Mouse (Mus musculus) small intestine, adult 2 months (tissue): Measurements from ENCODE around the gene Map4k2. TPM values are rescaled to one million over a fixed set of nuclear protein-coding genes. Genes with fewer than 3 reads are reported as not detected.

ENCODE experiments used
- H3K27ac ChIP-seq: fragments of 200-500 bp; 2 replicates; pipeline ENCODE4 v1.5.1; 2012; ENCODE audit warnings: low read depth, low read length, control low read depth, inconsistent platforms; ENCODE audit not compliant: insufficient read depth
- H3K27me3 ChIP-seq: fragments of 200-500 bp; 2 replicates; pipeline ENCODE4 v1.6.1; 2012; ENCODE audit warnings: mild to moderate bottlenecking, moderate library complexity, low read length, inconsistent platforms; ENCODE audit not compliant: control insufficient read depth, insufficient read depth
- H3K36me3 ChIP-seq: fragments of 200-500 bp; 2 replicates; pipeline ENCODE4 v1.6.1; 2012; ENCODE audit warnings: mild to moderate bottlenecking, low read length, control low read depth, inconsistent platforms; ENCODE audit not compliant: control insufficient read depth, insufficient read depth
- H3K4me1 ChIP-seq: fragments of 200-500 bp; 2 replicates; pipeline ENCODE4 v1.6.1; 2012; ENCODE audit warnings: low read length, inconsistent platforms, mixed read lengths; ENCODE audit not compliant: control insufficient read depth, insufficient read depth, insufficient read length
- H3K4me3 ChIP-seq: fragments of 200-500 bp; 2 replicates; pipeline ENCODE4 v1.5.1; 2012; ENCODE audit warnings: low read depth, mild to moderate bottlenecking, control low read depth, inconsistent platforms, low read length, moderate library complexity
- CTCF ChIP-seq: fragments of 200-500 bp; IDR thresholded peaks from 2 replicates; pipeline ENCODE4 v1.5.1; 2012; ENCODE audit warnings: low read depth, mild to moderate bottlenecking, control low read depth, inconsistent platforms, low read length, moderate library complexity, mixed read lengths; ENCODE audit not compliant: insufficient replicate concordance, insufficient read length; ENCODE audit errors: extremely low read depth
- POLR2A ChIP-seq: fragments of 200-500 bp; IDR thresholded peaks from 2 replicates; pipeline ENCODE4 v1.6.1; 2012; ENCODE audit warnings: low read depth, mild to moderate bottlenecking, control low read depth, inconsistent platforms, low read length, moderate library complexity
- WGBS: fragments of 180-500 bp; shearing (Covaris S2); methylation state at CpG from one replicate; pipeline ENCODE4 v1.1.7; 2018; 5-methylcytosine and 5-hydroxymethylcytosine counted together
- polyA plus RNA-seq: library from polyadenylated mRNA; depleted of rRNA; stranded (reverse); fragments of >200 nt; gene quantifications from 2 replicates; pipeline ENCODE4 v1.2.3, GENCODE M21; 2012

The Map4k2 gene
- polyA plus RNA-seq, 1 experiment: 77.3 TPM

- no peak for TF ChIP-seq POLR2A
- TF ChIP-seq CTCF: no peak
- no peaks in the 10 kb centered on the region for H3K27me3 ChIP-seq
- H3K4me3 ChIP-seq: no peak overlapping the region
- H3K4me1 ChIP-seq: peaks cover 31% of the 10 kb centered on the region
- WGBS: 76% methylated on average over 7 of the region's 7 CpGs
- peaks cover 53% of the 10 kb centered on the region for H3K36me3 ChIP-seq
- H3K27ac ChIP-seq: peak overlapping the region; percentile 67
These were observed 41.3 kb upstream of the Map4k2 start for GRCm38 (mm10) chr19:6299450-6300267.

DNA sequence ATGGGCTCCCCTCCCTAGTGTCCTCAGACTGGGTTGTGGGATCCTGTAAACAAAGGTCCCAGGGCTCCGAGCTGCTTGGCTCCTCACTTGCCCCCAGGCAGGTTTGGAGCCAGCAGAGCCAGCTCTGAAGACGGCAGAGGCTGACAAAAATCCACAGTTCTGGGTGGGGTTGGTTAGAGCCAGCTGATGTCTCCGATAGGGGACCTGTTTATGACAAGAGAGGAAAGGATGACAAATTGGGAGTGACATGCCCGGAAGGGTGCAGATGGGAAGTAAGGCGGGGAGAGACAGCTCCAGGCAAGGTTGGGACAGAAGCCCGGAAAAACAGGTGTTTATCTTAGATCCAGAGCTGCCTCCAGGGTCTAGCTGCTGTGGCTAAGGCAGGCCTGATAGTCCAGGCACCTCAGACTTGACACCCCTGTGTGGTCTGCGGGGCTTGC, 40.5 kb upstream of the Map4k2 start:
- TF ChIP-seq POLR2A (no peak), CTCF (no peak)
- Histone ChIP-seq H3K27ac (no peak overlapping the region; the same call in 1 of the 2 replicates), H3K4me3 (no peak overlapping the region), H3K4me1 (peaks cover 28% of the 10 kb centered on the region), H3K27me3 (no peaks in the 10 kb centered on the region), H3K36me3 (peaks cover 46% of the 10 kb centered on the region)
- WGBS: 69% methylated on average over 7 of the region's 7 CpGs

- no peak for TF ChIP-seq CTCF
- no peak for TF ChIP-seq POLR2A
- Histone ChIP-seq H3K4me3 (no peak overlapping the region), H3K27ac (no peak overlapping the region), H3K36me3 (peaks cover 32% of the 10 kb centered on the region), H3K27me3 (no peaks in the 10 kb centered on the region), H3K4me1 (peaks cover 22% of the 10 kb centered on the region)
- WGBS: 91% methylated on average over 5 of the region's 5 CpGs
These were observed 38.8 kb upstream of the Map4k2 start for GRCm38 (mm10) chr19:6302114-6302513.

DNA sequence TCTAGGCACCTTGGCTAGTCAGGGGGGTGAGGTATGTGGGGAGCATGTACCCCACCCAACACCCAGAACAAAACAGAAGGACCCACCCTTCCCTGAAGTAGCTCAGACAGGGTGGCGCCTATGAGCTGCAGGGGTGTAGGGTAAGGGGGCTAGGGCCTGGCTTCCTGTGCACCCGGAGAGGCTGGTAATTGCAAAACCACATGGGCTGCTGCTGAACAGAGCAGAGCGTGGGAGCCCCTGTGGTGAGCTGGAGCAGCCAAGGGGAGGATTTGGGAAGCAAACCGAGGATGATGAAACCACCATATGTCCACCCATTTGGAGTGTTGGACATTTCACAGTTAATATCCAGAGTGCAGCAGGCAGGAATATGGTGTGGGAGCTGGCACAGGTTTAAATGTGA, 38.4 kb upstream of the Map4k2 start:
- H3K4me1 ChIP-seq: peaks cover 18% of the 10 kb centered on the region
- no peak overlapping the region for H3K4me3 ChIP-seq
- H3K27me3 ChIP-seq: no peaks in the 10 kb centered on the region
- TF ChIP-seq CTCF (no peak), POLR2A (no peak)
- peaks cover 28% of the 10 kb centered on the region for H3K36me3 ChIP-seq
- 62% methylated on average over 4 of the region's 4 CpGs for WGBS
- H3K27ac ChIP-seq: no peak overlapping the region

DNA sequence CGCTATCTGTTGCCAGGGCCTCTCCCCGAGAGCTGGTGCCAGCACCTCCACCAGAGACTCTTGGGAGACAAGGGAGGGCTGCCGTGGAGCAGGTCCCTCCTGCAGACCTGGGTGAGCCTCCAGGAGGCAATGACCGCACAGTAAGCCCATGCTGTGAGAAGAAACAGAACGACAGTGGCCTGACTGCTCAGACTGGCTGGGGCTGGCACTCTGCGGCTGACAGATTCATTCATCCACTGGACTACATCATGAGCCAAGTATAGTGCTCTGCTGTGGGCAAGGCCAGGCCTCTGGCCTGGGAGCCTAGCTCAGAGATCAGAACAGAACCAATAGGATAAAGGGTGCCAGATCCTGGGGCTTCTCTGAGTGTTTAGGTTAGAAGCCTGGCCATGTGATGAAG, 37.1 kb upstream of the Map4k2 start:
- Histone ChIP-seq H3K4me3 (no peak overlapping the region), H3K36me3 (peaks cover 16% of the 10 kb centered on the region), H3K4me1 (peaks cover 18% of the 10 kb centered on the region), H3K27me3 (no peaks in the 10 kb centered on the region), H3K27ac (no peak overlapping the region)
- TF ChIP-seq POLR2A (no peak), CTCF (no peak)
- WGBS: 75% methylated on average over 6 of the region's 6 CpGs

DNA sequence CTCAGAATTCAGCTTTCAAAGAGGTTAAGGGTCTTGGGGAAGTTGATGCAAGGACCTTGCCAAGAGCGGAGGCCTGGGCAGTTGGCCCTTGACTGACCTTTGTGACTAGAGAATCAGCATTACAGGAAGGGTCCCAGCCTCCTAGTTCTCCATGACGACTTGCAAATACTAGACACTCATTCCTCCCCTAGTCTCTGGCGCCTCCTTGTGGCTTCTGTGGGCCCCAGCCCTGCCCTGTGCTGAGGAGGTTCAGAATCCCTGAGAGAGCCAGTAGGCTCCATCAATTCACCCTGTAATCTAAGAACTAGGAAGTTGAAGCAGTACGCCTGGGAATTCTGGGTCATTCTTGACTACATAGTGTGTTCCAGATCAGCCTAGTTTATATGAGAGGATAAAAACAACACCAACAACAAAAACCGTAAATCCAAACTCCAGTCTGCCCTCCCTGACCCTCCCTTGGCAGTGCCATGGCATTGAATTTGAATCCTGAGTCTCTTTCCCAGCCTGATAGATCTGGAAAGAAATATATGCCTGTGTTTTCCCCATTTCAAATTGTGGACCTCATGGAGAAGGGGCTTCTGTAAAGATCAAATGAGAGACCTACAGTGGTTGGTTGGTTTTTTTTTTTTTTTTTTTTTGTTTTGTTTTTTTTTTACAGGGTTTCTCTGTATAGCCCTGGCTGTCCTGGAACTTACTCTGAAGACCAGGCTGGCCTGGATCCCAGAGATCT, 36.0 kb upstream of the Map4k2 start:
- WGBS: 10% methylated on average over 5 of the region's 5 CpGs
- no peaks in the 10 kb centered on the region for H3K27me3 ChIP-seq

DNA sequence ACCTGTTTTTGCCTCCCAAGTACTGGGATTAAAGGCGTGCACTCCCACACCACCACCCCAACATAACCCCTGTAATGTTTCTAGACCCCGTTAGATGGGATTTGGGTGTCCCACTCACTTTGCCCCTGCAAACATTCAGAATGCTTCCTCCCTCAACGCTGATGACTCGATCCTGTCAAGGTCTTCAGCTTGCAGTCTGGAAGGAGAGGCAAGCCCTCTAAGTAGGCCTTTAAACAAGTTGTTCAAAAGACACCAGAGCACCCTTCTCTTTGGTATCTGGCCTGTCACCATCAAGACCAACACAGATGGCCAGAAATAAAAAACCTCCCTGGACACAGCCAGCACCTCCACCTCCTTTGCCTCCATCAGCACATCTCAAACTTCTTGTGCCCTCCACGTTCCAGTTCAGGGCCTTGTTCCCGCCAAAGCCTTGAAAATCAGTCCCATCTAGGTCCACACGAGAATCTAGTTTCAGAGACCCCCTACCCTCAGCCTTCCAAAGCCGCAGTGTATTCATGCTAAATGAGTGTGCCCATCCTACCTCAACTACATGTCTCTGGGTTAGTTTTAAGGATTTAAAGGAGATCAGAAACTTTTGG, 35.3 kb upstream of the Map4k2 start:
- no peaks in the 10 kb centered on the region for H3K27me3 ChIP-seq
- peak overlapping the region; percentile 69 for H3K27ac ChIP-seq
- peaks cover 7% of the 10 kb centered on the region; the same call in 1 of the 2 replicates for H3K4me1 ChIP-seq

More for the DNA sequence above, 36.0 kb upstream of the Map4k2 start:
- TF ChIP-seq POLR2A (no peak), CTCF (peak; percentile 97)
- Histone ChIP-seq H3K36me3 (peaks cover 8% of the 10 kb centered on the region; the same call in 1 of the 2 replicates), H3K27ac (no peak overlapping the region), H3K4me3 (no peak overlapping the region), H3K4me1 (peaks cover 11% of the 10 kb centered on the region; the same call in 1 of the 2 replicates)

More for the DNA sequence above, 35.3 kb upstream of the Map4k2 start:
- TF ChIP-seq CTCF (no peak), POLR2A (no peak)
- WGBS: 51% methylated on average over 8 of the region's 8 CpGs
- H3K4me3 ChIP-seq: peak overlapping the region; percentile 80
- H3K36me3 ChIP-seq: peaks cover 10% of the 10 kb centered on the region
